Mouse (Mus musculus): Measurements from ENCODE around the gene Phactr1.

- TF ChIP-seq CTCF (IDR thresholded peaks at IDR 0.05; ENCODE audit: low read depth) (no peak), EP300 (IDR thresholded peaks at IDR 0.05; ENCODE audit: low read depth) (no peak)
These were observed 347.1 kb downstream of the Phactr1 start for GRCm38 (mm10) chr13:43027568-43027967.
